Mouse (Mus musculus) olfactory bulb, adult 2 months (tissue): Measurements from ENCODE around the gene Rab34.

Experiments
- CTCF ChIP-seq: fragments of 200-500 bp; IDR thresholded peaks from 2 replicates; pipeline ENCODE4 v1.5.1; 2012; ENCODE audit warnings: low read depth, mild to moderate bottlenecking, low read length, moderate library complexity; ENCODE audit not compliant: insufficient read depth
- POLR2A ChIP-seq: fragments of 200-500 bp; IDR thresholded peaks from 2 replicates; pipeline ENCODE4 v1.6.1; 2012; ENCODE audit warnings: mild to moderate bottlenecking, low read depth, low read length, moderate library complexity; ENCODE audit not compliant: insufficient read depth

DNA sequence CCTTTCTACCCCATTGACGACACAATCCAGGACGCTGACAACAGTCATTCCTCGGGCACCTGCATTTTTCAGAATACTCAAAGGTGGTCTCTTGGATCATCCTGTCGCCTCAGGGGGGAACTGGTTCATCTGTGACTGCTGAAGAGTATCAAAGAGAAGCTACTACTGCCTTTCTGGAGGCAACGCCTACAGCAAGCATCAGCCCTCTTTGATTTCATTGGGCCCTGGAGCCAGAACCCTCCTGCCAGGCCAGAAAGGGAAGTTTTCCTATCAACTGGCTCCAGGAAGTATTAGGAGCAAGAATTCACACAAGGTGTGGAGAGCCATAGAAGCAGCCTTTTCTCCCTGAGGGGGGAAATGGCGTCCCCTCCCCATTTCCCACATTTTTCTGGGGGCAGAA lies 21.6 kb upstream of the Rab34 start:
- TF ChIP-seq CTCF, result no peak
- TF ChIP-seq POLR2A, result no peak
